Mouse (Mus musculus) midbrain, embryonic 14.5 days (tissue): ENCODE data around the gene Rab37. TPM values are rescaled to one million over a fixed set of nuclear protein-coding genes. Genes with fewer than 3 reads are reported as not detected.
A peak's percentile ranks its signal among the peaks of the same experiment; 100 is the strongest.

Experiments
- ATAC-seq: fragments of 200-750 bp; cut with Nextera tagmentation; 2 replicates; pipeline ENCODE4 v1.8.0; 2017; ENCODE audit warnings: moderate number of reproducible peaks, moderate library complexity; ENCODE audit not compliant: low FRiP score, low TSS enrichment
- DNase-seq: peaks from one replicate; pipeline ENCODE4 v3.0.0-alpha.2; 2015
- H3K27ac ChIP-seq: fragments of 300-500 bp; sonication (generic); replicated peaks from 2 replicates; pipeline ENCODE4 v1.5.1; 2014; ENCODE audit warnings: mild to moderate bottlenecking, low read depth, low read length, moderate library complexity
- H3K27me3 ChIP-seq: fragments of 300-500 bp; sonication (generic); 2 replicates; pipeline ENCODE4 v1.6.1; 2014; ENCODE audit warnings: low read length, control low read depth, mixed read lengths; ENCODE audit not compliant: control insufficient read depth, insufficient read depth
- H3K36me3 ChIP-seq: fragments of 300-500 bp; sonication (generic); 2 replicates; pipeline ENCODE4 v1.6.1; 2014; ENCODE audit warnings: low read length, control low read depth; ENCODE audit not compliant: control insufficient read depth, insufficient read depth
- H3K4me1 ChIP-seq: fragments of 300-500 bp; sonication (generic); 2 replicates; pipeline ENCODE4 v1.6.1; 2014; ENCODE audit warnings: mild to moderate bottlenecking, antibody characterized with exemption, low read length, control low read depth; ENCODE audit not compliant: control insufficient read depth, insufficient read depth
- H3K4me2 ChIP-seq: fragments of 300-500 bp; sonication (generic); 2 replicates; pipeline ENCODE4 v1.6.1; 2014; ENCODE audit warnings: mild to moderate bottlenecking, low read length, moderate library complexity
- H3K4me3 ChIP-seq: fragments of 300-500 bp; sonication (generic); replicated peaks from 2 replicates; pipeline ENCODE4 v1.5.1; 2014; ENCODE audit warnings: low read depth, low read length
- H3K9ac ChIP-seq: fragments of 300-500 bp; sonication (generic); replicated peaks from 2 replicates; pipeline ENCODE4 v1.6.1; 2014; ENCODE audit warnings: mild to moderate bottlenecking, low read length, moderate library complexity
- H3K9me3 ChIP-seq: fragments of 300-500 bp; sonication (generic); 2 replicates; pipeline ENCODE4 v1.6.1; 2016; ENCODE audit warnings: low read length, control low read depth, mixed read lengths; ENCODE audit not compliant: control insufficient read depth
- WGBS: fragments of 180-500 bp; shearing (Covaris S2); extraction: QIAGEN DNeasy Blood & Tissue Kit; methylation state at CpG from one replicate; pipeline ENCODE4 v1.1.7; 2014; 5-methylcytosine and 5-hydroxymethylcytosine counted together
- polyA plus RNA-seq: library from polyadenylated mRNA; unstranded; fragments of >200 nt; fragmentation: Nextera tagmentation; extraction: Ambion mirVana; gene quantifications from 2 replicates; pipeline ENCODE4 v1.2.1, GENCODE M21; 2014

Rab37 gene
- polyA plus RNA-seq, 1 experiment from 2014 or later, result 0.83 TPM

DNA sequence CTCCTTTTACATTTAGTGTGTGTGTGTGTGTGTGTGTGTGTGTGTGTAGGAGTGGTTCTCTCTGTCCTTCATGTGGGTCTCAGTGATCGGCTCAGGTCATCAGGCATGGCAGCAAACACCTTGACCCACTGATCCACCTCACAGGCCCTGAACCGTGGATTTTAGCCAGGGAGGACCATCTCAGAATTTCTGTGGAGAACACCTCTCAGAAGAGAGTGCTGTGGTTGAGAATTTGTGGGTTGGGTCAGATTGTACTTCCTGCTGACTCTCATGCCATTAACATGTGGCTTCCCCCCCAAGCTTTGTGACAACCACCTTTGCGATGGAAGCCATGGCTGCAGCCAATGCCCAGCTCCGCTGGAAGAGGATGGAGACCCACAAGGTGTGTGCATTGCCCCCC, 109.3 kb downstream of the Rab37 start:
- DNase-seq (no peak), ATAC-seq (no peak)
- Histone ChIP-seq H3K4me2 (no peak overlapping the region), H3K9me3 (no peaks in the 10 kb centered on the region), H3K9ac (no peak overlapping the region), H3K27ac (no peak overlapping the region), H3K27me3 (no peaks in the 10 kb centered on the region), H3K36me3 (peaks cover 45% of the 10 kb centered on the region), H3K4me3 (no peak overlapping the region), H3K4me1 (no peaks in the 10 kb centered on the region)
- WGBS, result 90% methylated on average over 4 of the region's 4 CpGs

DNA sequence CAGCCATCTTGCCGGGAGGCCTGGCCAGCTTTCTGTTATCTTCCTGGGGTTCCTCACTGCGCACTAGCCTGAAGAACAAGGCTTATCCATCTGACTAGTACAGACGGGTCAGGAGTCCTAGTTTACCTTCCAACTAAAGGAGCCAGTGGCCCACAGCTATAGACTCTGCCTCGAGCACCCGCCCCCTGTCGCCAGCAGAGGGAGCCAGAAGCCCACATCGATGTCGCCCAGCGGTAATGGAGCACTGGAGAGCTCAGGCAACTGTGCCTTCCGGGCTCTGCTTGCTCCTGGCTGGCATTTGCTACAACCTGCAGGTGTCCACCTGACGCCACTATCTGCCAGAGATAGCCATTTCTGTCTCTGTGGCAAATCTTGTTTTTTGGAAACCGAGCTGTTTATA, 111.1 kb downstream of the Rab37 start:
- Histone ChIP-seq H3K9me3 (no peaks in the 10 kb centered on the region), H3K4me1 (no peaks in the 10 kb centered on the region), H3K4me3 (no peak overlapping the region), H3K9ac (no peak overlapping the region), H3K27me3 (no peaks in the 10 kb centered on the region), H3K4me2 (no peak overlapping the region), H3K36me3 (peaks cover 62% of the 10 kb centered on the region), H3K27ac (no peak overlapping the region)
- WGBS, result 12% methylated on average over 12 of the region's 12 CpGs
- ATAC-seq (peak; percentile 58; the same call in 1 of the 2 replicates), DNase-seq (peak; percentile 92)

DNA sequence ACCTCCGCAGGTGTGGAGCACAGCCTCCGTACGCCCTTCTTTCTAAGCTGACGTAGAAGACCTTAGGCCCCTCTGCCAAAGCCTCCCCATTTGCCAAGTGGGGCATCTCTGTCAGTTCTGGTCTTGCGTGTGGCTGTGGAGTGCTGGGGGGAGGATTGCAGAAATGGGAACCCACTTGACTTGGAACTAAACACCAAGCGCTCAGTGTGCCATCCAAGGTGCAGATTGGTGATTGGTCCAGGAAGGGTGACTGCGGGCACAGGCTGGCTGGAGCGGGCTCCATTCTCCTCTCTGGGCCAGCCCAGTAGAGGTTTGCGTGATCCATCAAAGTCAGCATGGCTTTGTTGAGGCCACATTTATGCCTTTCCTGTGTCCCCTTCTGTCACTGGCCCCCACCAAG, 111.5 kb downstream of the Rab37 start:
- Histone ChIP-seq H3K36me3 (peaks cover 60% of the 10 kb centered on the region), H3K4me2 (no peak overlapping the region)

DNA sequence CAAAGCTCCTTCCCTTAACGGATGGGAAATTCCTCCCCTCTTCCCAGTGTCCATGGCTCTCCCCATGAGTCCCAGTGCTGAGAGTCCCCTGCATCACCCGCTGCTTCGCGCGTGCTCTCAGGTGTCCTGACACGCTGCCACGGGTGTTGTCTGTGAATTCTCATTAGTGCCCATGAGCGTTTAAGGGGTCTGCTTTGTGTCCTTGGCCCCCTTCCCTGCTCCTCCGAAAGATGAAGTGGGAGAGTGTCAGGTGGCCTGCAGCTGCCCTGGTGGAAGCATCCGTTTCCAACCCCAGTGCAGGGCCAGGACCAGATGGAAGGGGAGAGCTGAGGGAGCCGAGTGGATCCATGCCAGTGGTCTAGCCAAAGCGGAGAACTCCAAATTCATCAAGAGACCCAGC, 116.9 kb downstream of the Rab37 start:
- Histone ChIP-seq H3K4me2 (no peak overlapping the region), H3K4me3 (no peak overlapping the region), H3K27me3 (no peaks in the 10 kb centered on the region), H3K9me3 (no peaks in the 10 kb centered on the region), H3K36me3 (peaks cover 50% of the 10 kb centered on the region), H3K4me1 (no peaks in the 10 kb centered on the region), H3K9ac (no peak overlapping the region), H3K27ac (no peak overlapping the region)
- ATAC-seq, result no peak
- WGBS, result 80% methylated on average over 12 of the region's 12 CpGs
- DNase-seq, result no peak

More for the DNA sequence above, 111.5 kb downstream of the Rab37 start:
- H3K4me3 ChIP-seq, result no peak overlapping the region
- no peak for DNase-seq
- ATAC-seq, result no peak
- H3K27me3 ChIP-seq, result no peaks in the 10 kb centered on the region
- no peaks in the 10 kb centered on the region for H3K4me1 ChIP-seq
- no peak overlapping the region for H3K9ac ChIP-seq
- 95% methylated on average over 9 of the region's 9 CpGs for WGBS
- no peak overlapping the region for H3K27ac ChIP-seq
- no peaks in the 10 kb centered on the region for H3K9me3 ChIP-seq

DNA sequence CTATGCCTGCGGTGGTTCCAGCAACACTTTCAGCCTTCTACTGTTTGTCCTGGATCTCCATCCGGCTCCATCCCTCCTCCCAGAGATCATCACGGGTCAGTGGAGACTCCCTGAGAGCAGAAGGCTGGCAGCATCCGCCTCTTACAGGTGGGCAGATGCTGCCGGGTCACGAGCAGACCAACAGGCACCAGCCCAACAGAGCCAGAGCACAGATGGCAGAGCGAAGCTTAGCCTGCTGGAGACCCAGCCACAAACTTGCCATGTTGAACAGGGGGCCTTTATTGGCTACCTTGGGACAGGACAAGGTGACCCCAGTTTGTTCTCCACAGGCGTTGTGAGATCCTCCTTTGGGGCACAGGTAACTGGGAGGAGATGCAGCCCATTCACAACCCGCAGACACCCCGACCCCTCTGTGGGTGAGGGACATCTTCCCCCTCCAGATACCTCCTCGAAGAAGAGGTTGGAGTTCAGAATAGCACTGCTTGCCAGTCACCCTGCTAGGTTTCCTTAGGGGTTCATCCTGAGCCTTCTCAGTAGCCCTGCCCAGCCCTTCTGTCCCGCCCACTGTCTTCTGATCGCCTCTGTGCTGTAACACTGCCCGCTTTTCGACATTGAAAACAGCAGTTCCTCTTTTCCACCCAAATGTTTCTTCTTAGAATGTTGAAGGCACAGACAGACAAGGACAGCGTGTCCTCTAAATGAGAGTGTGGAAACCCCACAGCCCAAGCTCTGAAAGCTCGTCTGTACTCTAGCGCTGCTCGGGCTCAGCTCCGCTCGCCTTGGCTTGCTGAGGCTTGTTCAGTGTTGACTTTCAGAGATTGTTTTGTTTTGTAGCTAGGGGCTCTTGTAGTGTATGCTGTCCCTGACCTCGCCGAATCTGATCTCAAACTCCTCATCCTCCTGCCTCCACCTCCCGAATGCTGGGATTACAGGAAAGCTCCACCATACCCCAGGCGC, 117.8 kb downstream of the Rab37 start:
- no peak overlapping the region for H3K9ac ChIP-seq
- H3K27ac ChIP-seq, result no peak overlapping the region
- no peak for ATAC-seq
- H3K9me3 ChIP-seq, result no peaks in the 10 kb centered on the region
- H3K4me1 ChIP-seq, result no peaks in the 10 kb centered on the region
- H3K4me2 ChIP-seq, result no peak overlapping the region
- DNase-seq, result no peak
- H3K4me3 ChIP-seq, result no peak overlapping the region
- 77% methylated on average over 25 of the region's 25 CpGs for WGBS
- peaks cover 48% of the 10 kb centered on the region for H3K36me3 ChIP-seq
- H3K27me3 ChIP-seq, result no peaks in the 10 kb centered on the region

DNA sequence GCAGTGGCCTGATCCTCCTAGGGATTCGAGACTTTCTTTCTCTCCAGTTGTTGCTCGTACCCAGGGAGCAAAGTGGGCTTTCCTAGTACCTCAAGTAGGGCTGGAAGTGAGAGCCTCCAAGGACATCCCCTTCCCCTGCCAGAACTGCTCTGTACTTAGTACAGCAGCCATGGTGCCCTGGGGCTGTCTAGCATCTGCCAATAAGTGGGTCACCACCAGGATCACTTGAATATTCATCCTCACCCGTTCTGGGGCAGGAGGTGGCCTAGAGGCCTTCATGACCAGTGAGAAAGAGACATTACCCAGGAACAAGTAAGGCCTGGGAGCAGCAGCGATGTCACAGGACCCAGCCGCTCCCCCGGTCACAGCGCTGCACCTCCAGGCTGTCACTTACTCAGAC, 118.7 kb downstream of the Rab37 start:
- no peaks in the 10 kb centered on the region for H3K4me1 ChIP-seq
- 67% methylated on average over 7 of the region's 7 CpGs for WGBS
- no peak for ATAC-seq

More for the DNA sequence above, 118.7 kb downstream of the Rab37 start:
- Histone ChIP-seq H3K9me3 (no peaks in the 10 kb centered on the region), H3K4me2 (no peak overlapping the region), H3K27ac (no peak overlapping the region), H3K27me3 (no peaks in the 10 kb centered on the region), H3K9ac (no peak overlapping the region), H3K4me3 (no peak overlapping the region), H3K36me3 (peaks cover 43% of the 10 kb centered on the region)
- no peak for DNase-seq

Other genes with a start within 250 kb of the Rab37 start
- 2.1 and 7.0 TPM in 2 replicates for gene Gprc5c, start 240.3 kb upstream of the Rab37 start, polyA plus RNA-seq
- gene Cd300a, start 201.4 kb upstream of the Rab37 start, polyA plus RNA-seq, result 0.72 and 1.7 TPM in 2 replicates
- gene Cd300lb, start 157.0 kb upstream of the Rab37 start, polyA plus RNA-seq, result 0.21 TPM in 1 of 2 replicates, not detected in the other
- not detected in 2 replicates for gene Cd300c, start 122.3 kb upstream of the Rab37 start, polyA plus RNA-seq
- 0.08 TPM in 1 of 2 replicates, not detected in the other for gene Cd300ld, start 101.5 kb upstream of the Rab37 start, polyA plus RNA-seq
- 0.84 and 1.2 TPM in 2 replicates for gene Cd300c2, start 89.6 kb upstream of the Rab37 start, polyA plus RNA-seq
- gene Cd300ld2, start 75.2 kb upstream of the Rab37 start, polyA plus RNA-seq, result not detected in 2 replicates
- gene Cd300ld4, start 64.4 kb upstream of the Rab37 start, polyA plus RNA-seq, result not detected in 2 replicates
- not detected in 2 replicates for gene Cd300ld5, start 53.7 kb upstream of the Rab37 start, polyA plus RNA-seq
- gene Cd300ld3, start 43.0 kb upstream of the Rab37 start, polyA plus RNA-seq, result not detected in 2 replicates
- gene Cd300e, start 29.3 kb upstream of the Rab37 start, polyA plus RNA-seq, result not detected in 2 replicates
- not detected in 2 replicates for gene Cd300lf, start 42.6 kb downstream of the Rab37 start, polyA plus RNA-seq
- gene Slc9a3r1, start 71.9 kb downstream of the Rab37 start, polyA plus RNA-seq, result 44.3 and 46.6 TPM in 2 replicates
- gene Tmem104, start 96.1 kb downstream of the Rab37 start, polyA plus RNA-seq, result 10.9 and 14.9 TPM in 2 replicates
- 17.4 and 21.2 TPM in 2 replicates for gene Nat9, start 96.4 kb downstream of the Rab37 start, polyA plus RNA-seq
- 0.12 and 0.49 TPM in 2 replicates for gene Grin2c, start 175.8 kb downstream of the Rab37 start, polyA plus RNA-seq
- 15.0 and 15.9 TPM in 2 replicates for gene Fdxr, start 185.6 kb downstream of the Rab37 start, polyA plus RNA-seq
- 0.72 and 1.4 TPM in 2 replicates for gene Fads6, start 206.2 kb downstream of the Rab37 start, polyA plus RNA-seq
- not detected in 2 replicates for gene Otop2, start 215.7 kb downstream of the Rab37 start, polyA plus RNA-seq
- gene Ush1g, start 230.6 kb downstream of the Rab37 start, polyA plus RNA-seq, result 0.08 and 0.16 TPM in 2 replicates
- 0.54 and 1.4 TPM in 2 replicates for gene Otop3, start 243.3 kb downstream of the Rab37 start, polyA plus RNA-seq